Mouse (Mus musculus): Measurements from ENCODE around the gene Poln. TPM values are rescaled to one million over a fixed set of nuclear protein-coding genes. Genes with fewer than 3 reads are reported as not detected.

The Poln gene
- polyA plus RNA-seq, 1 experiment = 0.11 TPM

DNA sequence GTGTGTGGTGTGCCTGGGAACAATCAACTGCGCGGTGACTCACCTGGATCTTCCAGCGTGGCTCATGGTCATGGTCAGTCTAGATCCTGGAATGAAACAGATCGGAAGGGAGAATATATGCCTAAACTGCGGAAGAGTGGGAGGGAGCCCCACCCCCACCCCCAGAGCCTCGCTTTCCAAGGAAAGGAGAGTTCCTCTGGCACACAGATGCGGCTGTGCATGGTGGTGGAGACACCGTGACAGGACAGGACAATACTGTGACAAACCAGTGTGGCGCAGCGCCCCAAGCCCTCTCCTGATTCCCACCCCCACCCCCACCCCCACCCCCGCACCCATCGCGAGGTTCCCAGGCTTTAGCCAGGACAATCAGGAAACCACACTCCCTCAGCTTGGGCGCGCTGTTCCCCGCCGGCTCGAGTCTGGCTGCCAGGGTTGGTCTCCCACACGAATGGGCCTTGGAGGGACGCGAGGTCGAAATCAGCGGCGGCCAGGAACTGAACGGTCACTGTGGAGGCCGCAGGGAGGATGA lies 186.5 kb downstream of the Poln start:
- H3K79me2 ChIP-seq (ENCODE audit: control insufficient read depth, insufficient read depth) = no peaks in the 10 kb centered on the region
- peaks cover 56% of the 10 kb centered on the region for H3K27me3 ChIP-seq (ENCODE audit: control insufficient read depth, insufficient read depth, insufficient read length)
- no peaks in the 10 kb centered on the region for H3K79me3 ChIP-seq (ENCODE audit: low read depth)
- no peak for TF ChIP-seq USF1 (IDR thresholded peaks at IDR 0.05; ENCODE audit: low read depth)
- no peak for TF ChIP-seq MYOG (IDR thresholded peaks at IDR 0.05; ENCODE audit: control insufficient read depth, extremely low read depth, insufficient read length)
- TF ChIP-seq MAX (IDR thresholded peaks at IDR 0.05) = no peak
- no peak for TF ChIP-seq FOSL1 (IDR thresholded peaks at IDR 0.05; ENCODE audit: insufficient read depth, low read length, poor library complexity, severe bottlenecking)
- TF ChIP-seq MYOD1 (IDR thresholded peaks at IDR 0.05; ENCODE audit: control insufficient read depth, insufficient read length, low read depth) = no peak
- no peak for TF ChIP-seq CEBPB (IDR thresholded peaks at IDR 0.05; ENCODE audit: low read depth)
- no peak for TF ChIP-seq CTCF (IDR thresholded peaks at IDR 0.05; ENCODE audit: control insufficient read depth, insufficient read depth, insufficient read length)
- H3K4me3 ChIP-seq (ENCODE audit: insufficient read depth, poor library complexity, severe bottlenecking) = no peak overlapping the region
- no peak overlapping the region for H3ac ChIP-seq (ENCODE audit: control insufficient read depth, insufficient read length, low read depth)
- H3K36me3 ChIP-seq (ENCODE audit: control insufficient read depth, insufficient read depth) = no peaks in the 10 kb centered on the region

DNA sequence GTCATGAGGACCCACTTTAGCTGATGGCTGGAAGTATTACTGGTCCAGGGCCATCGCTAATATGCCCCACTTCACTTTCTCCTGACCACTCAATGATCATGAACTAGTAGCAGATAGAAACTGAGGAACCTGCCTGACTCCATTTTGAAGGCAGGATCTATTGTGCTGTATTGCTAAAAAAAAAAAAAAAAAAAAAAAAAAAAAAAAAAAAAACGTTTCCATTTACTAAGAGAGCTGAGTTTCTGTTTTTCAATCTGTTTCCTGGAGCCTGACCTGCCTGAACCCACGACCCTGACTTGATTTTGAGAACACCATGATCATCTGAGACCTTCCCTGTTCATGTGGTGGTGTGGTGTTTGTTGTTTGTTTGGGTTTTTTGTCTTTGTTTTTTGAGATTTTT lies 193.0 kb downstream of the Poln start:
- Histone ChIP-seq H3ac (ENCODE audit: control insufficient read depth, insufficient read length, low read depth) (no peak overlapping the region), H3K36me3 (ENCODE audit: control insufficient read depth, insufficient read depth) (no peaks in the 10 kb centered on the region), H3K79me3 (ENCODE audit: low read depth) (no peaks in the 10 kb centered on the region), H3K4me3 (ENCODE audit: insufficient read depth, poor library complexity, severe bottlenecking) (no peak overlapping the region), H3K79me2 (ENCODE audit: control insufficient read depth, insufficient read depth) (no peaks in the 10 kb centered on the region), H3K27me3 (ENCODE audit: control insufficient read depth, insufficient read depth, insufficient read length) (peaks cover 11% of the 10 kb centered on the region)
- no peak for TF ChIP-seq MAX (IDR thresholded peaks at IDR 0.05)
- no peak for TF ChIP-seq FOSL1 (IDR thresholded peaks at IDR 0.05; ENCODE audit: insufficient read depth, low read length, poor library complexity, severe bottlenecking)
- no peak for TF ChIP-seq CTCF (IDR thresholded peaks at IDR 0.05; ENCODE audit: control insufficient read depth, insufficient read depth, insufficient read length)
- no peak for TF ChIP-seq MYOG (IDR thresholded peaks at IDR 0.05; ENCODE audit: control insufficient read depth, extremely low read depth, insufficient read length)
- no peak for TF ChIP-seq CEBPB (IDR thresholded peaks at IDR 0.05; ENCODE audit: low read depth)
- no peak for TF ChIP-seq MYOD1 (IDR thresholded peaks at IDR 0.05; ENCODE audit: control insufficient read depth, insufficient read length, low read depth)
- no peak for TF ChIP-seq USF1 (IDR thresholded peaks at IDR 0.05; ENCODE audit: low read depth)

DNA sequence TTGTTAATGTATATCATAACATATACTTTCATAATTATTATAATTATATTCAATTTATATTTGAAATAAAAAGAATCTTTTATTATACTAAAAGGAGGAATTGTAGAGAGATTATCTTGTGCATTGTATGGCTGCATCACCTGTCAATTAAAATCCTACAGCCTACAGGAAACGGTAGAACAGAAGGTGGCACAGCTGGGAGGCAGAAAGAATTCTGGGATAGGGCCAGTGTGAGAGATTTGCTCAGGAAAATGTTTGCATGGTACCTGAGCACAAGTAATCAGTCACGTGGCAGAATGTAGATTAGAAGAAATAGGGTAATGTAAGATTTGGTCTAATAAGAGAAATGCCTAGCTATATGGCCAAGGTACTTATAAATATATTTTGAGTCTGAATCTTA lies 194.5 kb downstream of the Poln start:
- no peaks in the 10 kb centered on the region for H3K79me2 ChIP-seq (ENCODE audit: control insufficient read depth, insufficient read depth)
- TF ChIP-seq CTCF (IDR thresholded peaks at IDR 0.05; ENCODE audit: control insufficient read depth, insufficient read depth, insufficient read length) (no peak), CEBPB (IDR thresholded peaks at IDR 0.05; ENCODE audit: low read depth) (no peak), MYOD1 (IDR thresholded peaks at IDR 0.05; ENCODE audit: control insufficient read depth, insufficient read length, low read depth) (no peak), USF1 (IDR thresholded peaks at IDR 0.05; ENCODE audit: low read depth) (no peak), FOSL1 (IDR thresholded peaks at IDR 0.05; ENCODE audit: insufficient read depth, low read length, poor library complexity, severe bottlenecking) (no peak), MYOG (IDR thresholded peaks at IDR 0.05; ENCODE audit: control insufficient read depth, extremely low read depth, insufficient read length) (no peak), MAX (IDR thresholded peaks at IDR 0.05) (no peak)
- H3K27me3 ChIP-seq (ENCODE audit: control insufficient read depth, insufficient read depth, insufficient read length) = peaks cover 15% of the 10 kb centered on the region
- H3ac ChIP-seq (ENCODE audit: control insufficient read depth, insufficient read length, low read depth) = no peak overlapping the region
- no peaks in the 10 kb centered on the region for H3K79me3 ChIP-seq (ENCODE audit: low read depth)
- H3K4me3 ChIP-seq (ENCODE audit: insufficient read depth, poor library complexity, severe bottlenecking) = no peak overlapping the region
- H3K36me3 ChIP-seq (ENCODE audit: control insufficient read depth, insufficient read depth) = no peaks in the 10 kb centered on the region

- Histone ChIP-seq H3K4me3 (ENCODE audit: insufficient read depth, poor library complexity, severe bottlenecking) (no peak overlapping the region), H3K36me3 (ENCODE audit: control insufficient read depth, insufficient read depth) (no peaks in the 10 kb centered on the region), H3K27me3 (ENCODE audit: control insufficient read depth, insufficient read depth, insufficient read length) (no peaks in the 10 kb centered on the region), H3K79me3 (ENCODE audit: low read depth) (no peaks in the 10 kb centered on the region), H3K79me2 (ENCODE audit: control insufficient read depth, insufficient read depth) (no peaks in the 10 kb centered on the region), H3ac (ENCODE audit: control insufficient read depth, insufficient read length, low read depth) (no peak overlapping the region)
- TF ChIP-seq USF1 (IDR thresholded peaks at IDR 0.05; ENCODE audit: low read depth) (no peak), MYOD1 (IDR thresholded peaks at IDR 0.05; ENCODE audit: control insufficient read depth, insufficient read length, low read depth) (no peak), CEBPB (IDR thresholded peaks at IDR 0.05; ENCODE audit: low read depth) (no peak), CTCF (IDR thresholded peaks at IDR 0.05; ENCODE audit: control insufficient read depth, insufficient read depth, insufficient read length) (no peak), MYOG (IDR thresholded peaks at IDR 0.05; ENCODE audit: control insufficient read depth, extremely low read depth, insufficient read length) (no peak), FOSL1 (IDR thresholded peaks at IDR 0.05; ENCODE audit: insufficient read depth, low read length, poor library complexity, severe bottlenecking) (no peak), MAX (IDR thresholded peaks at IDR 0.05) (no peak)
Observed at GRCm38 (mm10) chr5:33959382-33959781, 209.9 kb downstream of the Poln start.

Other genes starting within 250 kb of the Poln start
- gene Nelfa, start 233.0 kb downstream of the Poln start, polyA plus RNA-seq (2012; fragmentation: generic; extraction: Trizol) = 24.2 TPM
- 5.3 TPM for gene Gm1673, start 186.0 kb downstream of the Poln start, polyA plus RNA-seq (2012; fragmentation: generic; extraction: Trizol)
- gene Nat8l, start 173.5 kb downstream of the Poln start, polyA plus RNA-seq (2012; fragmentation: generic; extraction: Trizol) = not detected
- 7.3 TPM for gene Haus3, start 79 bp upstream of the Poln start, polyA plus RNA-seq (2012; fragmentation: generic; extraction: Trizol)
- gene Mxd4, start 18.3 kb upstream of the Poln start, polyA plus RNA-seq (2012; fragmentation: generic; extraction: Trizol) = 15.3 TPM
- gene Zfyve28, start 119.0 kb upstream of the Poln start, polyA plus RNA-seq (2012; fragmentation: generic; extraction: Trizol) = 0.09 TPM
- gene Cfap99, start 119.2 kb upstream of the Poln start, polyA plus RNA-seq (2012; fragmentation: generic; extraction: Trizol) = not detected
- gene Rnf4, start 166.8 kb upstream of the Poln start, polyA plus RNA-seq (2012; fragmentation: generic; extraction: Trizol) = 67.1 TPM
- 11.4 TPM for gene Fam193a, start 200.5 kb upstream of the Poln start, polyA plus RNA-seq (2012; fragmentation: generic; extraction: Trizol)